Mouse (Mus musculus): ENCODE measurements around the gene Inip. TPM values are rescaled to one million over a fixed set of nuclear protein-coding genes. Genes with fewer than 3 reads are reported as not detected.
A peak's percentile ranks its signal among the peaks of the same experiment; 100 is the strongest.

Gene Inip
- 48.9 and 53.3 TPM in 2 replicates for polyA plus RNA-seq (2015; fragmentation: Nextera tagmentation; extraction: Ambion mirVana)

DNA sequence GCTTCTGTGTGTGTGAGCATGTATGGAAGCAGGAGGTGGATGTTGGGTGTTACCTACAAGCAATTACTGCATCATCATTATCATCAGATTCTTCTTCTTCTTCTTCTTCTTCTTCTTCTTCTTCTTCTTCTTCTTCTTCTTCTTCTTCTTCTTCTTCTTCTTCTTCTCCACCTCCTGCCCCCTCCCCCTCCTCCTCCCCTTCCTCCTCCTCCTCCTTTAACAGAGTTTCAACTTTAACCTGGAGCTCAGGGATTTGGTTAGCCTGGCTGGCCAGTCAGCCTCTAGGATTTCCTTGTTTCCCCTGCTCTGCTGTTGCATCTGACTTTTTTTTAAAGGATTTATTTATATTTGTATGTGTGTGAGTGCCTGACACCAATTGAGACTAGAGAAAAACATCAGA lies at the start of gene Inip:
Inip (minus strand) TSS at position 101 of the 400 bp plus-strand sequence.
- no peaks in the 10 kb centered on the region for H3K9me3 ChIP-seq (replicated peaks)
- no peaks in the 10 kb centered on the region for H3K36me3 ChIP-seq
- peaks cover 8% of the 10 kb centered on the region; the same call in 1 of the 2 replicates for H3K4me1 ChIP-seq
- H3K27ac ChIP-seq (replicated peaks): no peak within 1 kb of the TSS
- H3K4me2 ChIP-seq: no peak within 1 kb of the TSS
- ATAC-seq (ENCODE audit: low FRiP score): no peak
- H3K4me3 ChIP-seq (replicated peaks): no peak within 1 kb of the TSS
- H3K9ac ChIP-seq (replicated peaks): no peak within 1 kb of the TSS
- no peaks in the 10 kb centered on the region for H3K27me3 ChIP-seq (replicated peaks)

DNA sequence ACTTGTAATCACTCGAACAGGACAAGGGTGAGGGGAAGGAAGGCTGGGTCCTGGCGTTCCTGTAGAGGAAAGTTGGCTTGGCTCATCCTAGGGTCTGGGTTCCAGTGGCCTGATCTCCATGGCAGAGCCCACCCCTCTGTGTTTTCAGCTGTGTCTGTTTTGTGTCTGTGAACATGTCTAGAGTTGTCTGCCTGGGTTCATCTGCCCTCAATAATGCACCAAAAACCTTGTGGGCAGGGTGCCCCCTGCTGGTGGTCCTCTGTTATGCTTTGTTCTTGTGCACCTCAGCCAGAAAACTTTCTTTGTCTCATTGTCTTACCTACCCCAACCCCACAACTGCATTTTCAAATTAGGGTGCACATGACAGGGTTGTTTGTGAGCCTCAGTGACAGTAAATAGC lies 48.8 kb upstream of the Inip start:
- Histone ChIP-seq H3K36me3 (no peaks in the 10 kb centered on the region), H3K4me1 (peaks cover 17% of the 10 kb centered on the region), H3K27me3 (replicated peaks) (no peaks in the 10 kb centered on the region), H3K9me3 (replicated peaks) (no peaks in the 10 kb centered on the region), H3K4me2 (no peak overlapping the region), H3K27ac (replicated peaks) (peak overlapping the region; percentile 54; the same call in 1 of the 2 replicates), H3K9ac (replicated peaks) (no peak overlapping the region), H3K4me3 (replicated peaks) (no peak overlapping the region)
- WGBS: 73% methylated on average over 2 of the region's 2 CpGs
- no peak for ATAC-seq (ENCODE audit: low FRiP score)

DNA sequence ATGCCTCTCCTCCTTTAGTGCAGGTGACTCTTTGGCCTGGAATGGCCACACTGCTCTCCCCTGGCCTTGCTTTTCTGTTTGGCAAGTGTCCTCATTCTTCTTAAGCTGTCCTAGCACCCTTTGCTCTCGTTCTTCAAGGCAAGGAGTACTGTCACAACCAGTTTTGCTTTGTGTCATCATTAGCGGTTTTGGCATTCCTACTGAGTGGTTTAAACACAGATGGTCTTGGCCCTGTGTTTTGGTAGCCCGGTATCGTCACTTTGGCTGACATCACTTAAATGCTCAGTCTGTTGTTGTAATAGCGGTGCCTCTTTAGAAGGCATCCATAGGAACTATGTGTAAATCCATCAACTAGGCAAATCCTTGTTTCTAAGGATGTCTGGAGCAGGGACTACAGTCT lies 46.1 kb upstream of the Inip start:
- no peak overlapping the region for H3K4me3 ChIP-seq (replicated peaks)
- 87% methylated on average over 5 of the region's 5 CpGs for WGBS
- peaks cover 17% of the 10 kb centered on the region for H3K4me1 ChIP-seq

DNA sequence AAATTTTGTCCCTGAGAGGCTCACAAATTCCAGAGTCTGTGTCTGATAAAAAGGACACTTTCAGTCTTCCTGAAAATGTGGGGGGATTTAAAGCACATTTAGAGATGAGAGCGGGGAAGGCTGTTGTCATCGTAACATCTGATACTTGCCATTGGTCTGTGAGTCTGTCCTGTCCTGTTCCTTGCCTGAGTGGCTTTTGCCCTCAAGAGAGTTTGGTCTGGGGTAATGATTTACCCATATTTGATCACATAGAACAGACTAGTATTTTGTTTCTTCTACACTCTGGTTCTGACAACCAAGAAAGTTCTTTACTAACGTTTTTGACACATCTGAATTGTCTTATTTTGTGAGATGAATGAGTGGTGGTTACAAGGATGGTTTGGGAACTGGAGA lies 43.9 kb upstream of the Inip start:
- H3K4me2 ChIP-seq: no peak overlapping the region
- 93% methylated on average over 3 of the region's 3 CpGs for WGBS
- H3K36me3 ChIP-seq: no peaks in the 10 kb centered on the region
- H3K27ac ChIP-seq (replicated peaks): no peak overlapping the region
- H3K9ac ChIP-seq (replicated peaks): no peak overlapping the region
- H3K4me1 ChIP-seq: peaks cover 7% of the 10 kb centered on the region
- H3K27me3 ChIP-seq (replicated peaks): no peaks in the 10 kb centered on the region
- H3K4me3 ChIP-seq (replicated peaks): no peak overlapping the region
- H3K9me3 ChIP-seq (replicated peaks): no peaks in the 10 kb centered on the region
- ATAC-seq (ENCODE audit: low FRiP score): no peak

More for the DNA sequence above, 46.1 kb upstream of the Inip start:
- Histone ChIP-seq H3K9me3 (replicated peaks) (no peaks in the 10 kb centered on the region), H3K27me3 (replicated peaks) (no peaks in the 10 kb centered on the region), H3K9ac (replicated peaks) (no peak overlapping the region), H3K27ac (replicated peaks) (no peak overlapping the region), H3K36me3 (no peaks in the 10 kb centered on the region), H3K4me2 (no peak overlapping the region)
- no peak for ATAC-seq (ENCODE audit: low FRiP score)

DNA sequence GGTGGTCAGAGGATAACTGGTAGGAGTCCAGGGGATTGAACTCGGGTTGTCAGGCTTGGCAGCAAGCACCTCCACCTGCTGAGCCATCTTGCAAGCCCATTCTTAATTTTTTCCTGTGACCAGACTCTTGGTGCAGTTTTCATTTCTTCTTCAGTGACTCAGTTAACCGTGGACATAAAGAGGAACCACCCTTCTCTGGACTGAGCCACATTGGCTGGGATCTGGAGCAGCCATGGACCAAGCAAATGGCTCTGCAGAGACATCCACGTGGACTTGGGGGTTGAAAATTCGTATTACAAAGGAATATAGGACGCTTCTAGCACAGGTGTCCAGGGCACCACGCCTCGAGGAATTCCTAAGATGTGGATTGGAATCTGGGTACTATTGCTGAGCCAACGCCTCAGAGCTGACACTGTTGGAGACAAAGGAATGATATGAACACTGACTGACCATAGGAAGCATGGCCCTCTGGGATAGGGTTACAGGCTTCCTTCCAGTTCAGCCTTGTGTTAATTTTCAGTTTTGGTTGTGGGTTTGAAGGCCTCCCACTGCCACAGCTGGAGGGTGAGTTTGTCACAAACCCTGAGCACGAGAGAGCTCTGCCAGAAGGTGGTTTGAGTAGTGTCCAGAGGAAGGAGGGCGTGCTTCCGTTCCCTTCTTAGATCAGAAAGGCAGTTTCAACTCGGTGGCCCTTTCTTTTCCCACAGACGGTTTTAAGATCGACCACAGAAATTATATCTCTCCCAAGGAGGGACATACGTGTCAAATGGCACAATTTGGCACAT lies 43.3 kb upstream of the Inip start:
- no peak overlapping the region for H3K9ac ChIP-seq (replicated peaks)
- WGBS: 82% methylated on average over 15 of the region's 15 CpGs
- no peak overlapping the region for H3K27ac ChIP-seq (replicated peaks)
- H3K4me2 ChIP-seq: no peak overlapping the region
- H3K9me3 ChIP-seq (replicated peaks): no peaks in the 10 kb centered on the region
- no peaks in the 10 kb centered on the region for H3K27me3 ChIP-seq (replicated peaks)
- H3K4me3 ChIP-seq (replicated peaks): no peak overlapping the region
- H3K4me1 ChIP-seq: peaks cover 5% of the 10 kb centered on the region; the same call in 1 of the 2 replicates
- no peak for ATAC-seq (ENCODE audit: low FRiP score)
- H3K36me3 ChIP-seq: no peaks in the 10 kb centered on the region

DNA sequence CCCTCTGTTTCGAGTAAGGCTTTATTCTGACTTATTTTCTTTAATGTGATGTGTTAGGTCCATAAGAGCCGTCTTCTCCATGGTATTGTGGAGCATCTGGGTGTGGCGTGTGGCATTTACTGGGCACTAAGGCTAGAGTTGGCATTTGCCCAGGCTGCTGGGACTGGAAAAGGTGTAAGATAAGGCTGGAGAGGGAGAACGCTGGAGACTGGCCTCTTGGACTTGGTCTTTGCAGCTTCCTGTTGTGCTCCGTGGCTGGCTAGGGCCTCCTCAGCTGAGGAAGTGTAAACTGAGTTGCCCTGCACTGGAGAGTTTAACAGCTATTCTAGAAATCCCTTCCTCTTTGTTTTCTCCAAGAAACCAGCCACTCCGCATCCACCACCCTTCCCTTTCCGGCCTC lies 36.3 kb upstream of the Inip start:
- H3K27ac ChIP-seq (replicated peaks): no peak overlapping the region

DNA sequence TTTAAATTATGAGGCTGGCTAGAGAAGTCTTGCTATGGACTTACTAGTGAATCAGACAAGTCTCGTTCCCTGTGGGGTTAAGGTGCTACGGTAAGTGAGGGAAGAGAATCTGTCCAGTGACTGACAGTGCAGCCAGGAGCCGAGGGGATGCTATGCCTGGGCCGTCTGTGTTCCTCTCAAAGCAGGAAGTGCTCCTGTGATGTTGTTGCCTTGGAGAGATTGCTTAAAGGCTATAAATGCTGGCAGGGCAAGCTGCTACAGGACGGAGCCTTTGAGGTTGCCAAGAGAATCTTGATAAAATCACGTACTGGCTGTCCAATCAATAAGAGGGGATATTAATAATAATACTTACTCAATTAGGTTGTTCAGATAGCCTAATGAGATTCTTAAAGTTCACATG lies 31.4 kb upstream of the Inip start:
- Histone ChIP-seq H3K4me2 (no peak overlapping the region), H3K4me3 (replicated peaks) (no peak overlapping the region), H3K27ac (replicated peaks) (no peak overlapping the region), H3K9me3 (replicated peaks) (no peaks in the 10 kb centered on the region), H3K9ac (replicated peaks) (no peak overlapping the region), H3K4me1 (no peaks in the 10 kb centered on the region), H3K27me3 (replicated peaks) (no peaks in the 10 kb centered on the region), H3K36me3 (no peaks in the 10 kb centered on the region)
- ATAC-seq (ENCODE audit: low FRiP score): no peak
- WGBS: 64% methylated on average over 6 of the region's 6 CpGs

More for the DNA sequence above, 36.3 kb upstream of the Inip start:
- no peak overlapping the region for H3K9ac ChIP-seq (replicated peaks)
- no peak for ATAC-seq (ENCODE audit: low FRiP score)
- no peak overlapping the region for H3K4me2 ChIP-seq
- WGBS: 85% methylated on average over 7 of the region's 7 CpGs
- no peaks in the 10 kb centered on the region for H3K4me1 ChIP-seq
- no peaks in the 10 kb centered on the region for H3K9me3 ChIP-seq (replicated peaks)
- no peaks in the 10 kb centered on the region for H3K27me3 ChIP-seq (replicated peaks)
- H3K4me3 ChIP-seq (replicated peaks): no peak overlapping the region
- H3K36me3 ChIP-seq: no peaks in the 10 kb centered on the region

DNA sequence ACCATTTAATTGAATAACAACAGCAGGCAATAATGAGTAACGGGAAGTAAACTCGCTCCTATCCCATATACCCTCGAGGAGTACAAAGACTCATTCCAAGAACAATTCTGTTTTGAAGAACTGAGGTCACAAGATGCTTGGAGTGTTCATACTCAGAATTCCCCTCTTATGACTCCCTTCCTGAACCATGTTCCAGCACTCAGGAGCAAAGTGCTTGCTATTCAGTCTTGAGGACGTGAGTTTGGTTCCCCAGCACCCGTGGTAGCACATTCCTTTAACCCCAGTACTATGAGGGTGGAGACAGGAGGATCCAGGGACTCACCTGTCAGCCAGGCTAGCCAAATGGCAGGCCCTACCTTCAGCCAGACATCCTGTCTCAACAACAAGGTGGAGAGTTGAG lies 29.6 kb upstream of the Inip start:
- Histone ChIP-seq H3K9me3 (replicated peaks) (no peaks in the 10 kb centered on the region), H3K36me3 (no peaks in the 10 kb centered on the region), H3K27ac (replicated peaks) (no peak overlapping the region), H3K4me3 (replicated peaks) (no peak overlapping the region), H3K27me3 (replicated peaks) (no peaks in the 10 kb centered on the region), H3K4me1 (no peaks in the 10 kb centered on the region), H3K4me2 (no peak overlapping the region), H3K9ac (replicated peaks) (no peak overlapping the region)
- WGBS: 90% methylated on average over 5 of the region's 5 CpGs
- no peak for ATAC-seq (ENCODE audit: low FRiP score)

DNA sequence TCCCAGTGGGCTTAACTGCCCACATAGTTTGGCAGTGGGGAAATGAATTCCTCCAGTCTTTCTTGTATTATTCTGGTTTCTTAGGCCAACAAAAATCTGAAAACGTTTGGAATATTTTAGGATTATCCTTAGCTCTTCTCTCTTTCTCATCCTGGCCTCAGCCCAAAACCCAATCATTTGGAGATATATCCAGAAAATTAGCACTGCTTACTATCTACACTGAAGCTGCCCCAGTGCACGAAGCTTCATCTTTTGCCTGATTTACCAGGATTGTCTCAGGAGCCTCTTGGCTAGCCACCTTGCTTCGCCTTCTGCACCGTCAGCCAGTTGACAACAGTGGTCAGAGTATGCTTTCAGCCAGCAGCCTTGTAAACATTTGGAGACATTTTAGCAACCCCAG lies 27.7 kb upstream of the Inip start:
- H3K4me3 ChIP-seq (replicated peaks): no peak overlapping the region
- no peak overlapping the region for H3K9ac ChIP-seq (replicated peaks)
- H3K27me3 ChIP-seq (replicated peaks): no peaks in the 10 kb centered on the region
- H3K9me3 ChIP-seq (replicated peaks): no peaks in the 10 kb centered on the region
- ATAC-seq (ENCODE audit: low FRiP score): no peak
- H3K27ac ChIP-seq (replicated peaks): no peak overlapping the region
- H3K4me2 ChIP-seq: no peak overlapping the region
- 85% methylated on average over 4 of the region's 4 CpGs for WGBS
- H3K36me3 ChIP-seq: no peaks in the 10 kb centered on the region
- no peaks in the 10 kb centered on the region for H3K4me1 ChIP-seq

DNA sequence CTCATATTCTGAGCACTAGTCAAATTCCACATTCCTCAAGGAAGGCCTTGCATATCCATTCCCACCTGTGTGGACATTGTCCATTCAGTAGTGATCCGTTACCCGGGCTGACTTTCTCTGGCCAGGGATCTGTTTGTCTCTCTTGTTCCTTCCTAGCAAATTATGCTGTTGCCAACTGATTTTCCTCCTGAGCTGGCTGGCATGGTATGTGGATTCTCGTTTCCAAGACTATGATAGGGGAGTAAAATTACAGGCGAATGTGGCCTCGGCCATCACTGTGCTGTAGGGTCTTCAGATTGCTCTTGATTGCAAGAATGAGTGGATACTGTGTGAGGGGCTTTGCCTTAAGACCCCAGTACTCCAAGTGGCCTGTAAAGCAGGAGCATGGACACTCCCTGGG lies 25.0 kb upstream of the Inip start:
- 88% methylated on average over 5 of the region's 5 CpGs for WGBS
- Histone ChIP-seq H3K27ac (replicated peaks) (no peak overlapping the region), H3K9me3 (replicated peaks) (no peaks in the 10 kb centered on the region)

DNA sequence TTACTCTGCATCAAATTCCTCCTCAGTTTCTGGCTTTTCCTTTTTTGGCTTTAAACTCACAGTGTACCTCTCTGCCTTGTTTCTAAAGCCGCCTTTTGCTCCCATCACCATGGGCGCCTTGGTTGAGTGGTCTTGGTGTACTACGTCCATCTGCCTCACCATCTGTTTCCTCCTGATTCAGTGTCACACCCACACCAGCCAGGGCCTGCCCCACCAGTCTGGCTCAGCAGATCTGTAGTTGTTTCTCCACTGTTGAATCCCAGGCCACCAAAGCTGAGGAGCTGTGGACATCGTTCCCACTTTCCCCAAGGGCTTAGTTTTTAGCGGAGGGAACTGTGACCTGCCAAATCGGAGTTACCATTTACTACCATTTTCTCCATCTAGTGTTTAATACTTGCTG lies 24.2 kb upstream of the Inip start:
- H3K36me3 ChIP-seq: no peaks in the 10 kb centered on the region
- no peak for ATAC-seq (ENCODE audit: low FRiP score)
- H3K27ac ChIP-seq (replicated peaks): no peak overlapping the region
- H3K9ac ChIP-seq (replicated peaks): no peak overlapping the region
- no peak overlapping the region for H3K4me3 ChIP-seq (replicated peaks)
- H3K27me3 ChIP-seq (replicated peaks): no peaks in the 10 kb centered on the region
- H3K9me3 ChIP-seq (replicated peaks): no peaks in the 10 kb centered on the region
- 77% methylated on average over 6 of the region's 6 CpGs for WGBS
- no peak overlapping the region for H3K4me2 ChIP-seq
- 0 out of 2 replicates have a peak, but pooled peaks cover 5% of the 10 kb centered on the region for H3K4me1 ChIP-seq

More for the DNA sequence above, 25.0 kb upstream of the Inip start:
- no peak for ATAC-seq (ENCODE audit: low FRiP score)
- Histone ChIP-seq H3K27me3 (replicated peaks) (no peaks in the 10 kb centered on the region), H3K36me3 (no peaks in the 10 kb centered on the region), H3K4me2 (no peak overlapping the region), H3K9ac (replicated peaks) (no peak overlapping the region), H3K4me1 (0 out of 2 replicates have a peak, but pooled peaks cover 5% of the 10 kb centered on the region), H3K4me3 (replicated peaks) (no peak overlapping the region)

DNA sequence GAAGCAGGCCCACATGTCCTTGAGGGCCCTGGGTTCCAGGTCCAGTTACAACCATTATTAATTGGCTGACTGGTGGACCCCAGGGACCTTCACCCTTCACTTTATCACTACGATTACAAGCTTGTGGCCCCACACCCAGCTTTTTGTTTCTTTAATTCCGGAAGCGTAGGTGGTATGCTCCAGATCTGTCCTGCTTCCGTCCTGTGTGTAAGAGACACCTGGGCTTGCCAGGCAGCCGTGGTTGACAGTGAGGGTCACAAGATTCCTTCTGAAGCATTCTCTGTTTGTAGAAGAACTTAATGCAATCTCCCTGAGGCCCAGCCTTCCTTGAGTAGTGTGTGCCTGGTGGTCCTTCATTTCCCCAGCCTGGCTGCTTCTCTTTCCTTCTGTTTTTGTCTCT lies 23.5 kb upstream of the Inip start:
- H3K9me3 ChIP-seq (replicated peaks): no peaks in the 10 kb centered on the region
- H3K27me3 ChIP-seq (replicated peaks): no peaks in the 10 kb centered on the region
- no peaks in the 10 kb centered on the region for H3K36me3 ChIP-seq
- no peak overlapping the region for H3K4me3 ChIP-seq (replicated peaks)
- ATAC-seq (ENCODE audit: low FRiP score): no peak
- WGBS: 97% methylated on average over 5 of the region's 5 CpGs
- peaks cover 6% of the 10 kb centered on the region for H3K4me1 ChIP-seq
- H3K9ac ChIP-seq (replicated peaks): no peak overlapping the region
- no peak overlapping the region for H3K27ac ChIP-seq (replicated peaks)
- no peak overlapping the region for H3K4me2 ChIP-seq

Data from neural tube, embryonic 15.5 days (tissue).